Mouse (Mus musculus) c-Kit-positive CD71-negative TER-119-negative erythroid progenitor cells, embryonic 14.5 days (primary cell): ENCODE data around the gene Mapkapk3.

ENCODE experiments used
- DNase-seq: peaks from one replicate; pipeline ENCODE4 v3.0.0-alpha.2; 2013; ENCODE audit warnings: low read depth

Mapkapk3 gene

GRCm38 (mm10) chr9:107288711-107289110, 966 bp downstream of the Mapkapk3 start:
- no peak for DNase-seq

- no peak for DNase-seq
Measured at GRCm38 (mm10) chr9:107288105-107288650, 1.5 kb downstream of the Mapkapk3 start.

- DNase-seq: no peak
Measured at GRCm38 (mm10) chr9:107287294-107287693, 2.4 kb downstream of the Mapkapk3 start.

- no peak for DNase-seq
Measured at GRCm38 (mm10) chr9:107285009-107285408, 4.7 kb downstream of the Mapkapk3 start.

GRCm38 (mm10) chr9:107282951-107283350, 6.7 kb downstream of the Mapkapk3 start:
- DNase-seq: no peak

- no peak for DNase-seq
Measured at GRCm38 (mm10) chr9:107281241-107281987, 8.3 kb downstream of the Mapkapk3 start.

- no peak for DNase-seq
Measured at GRCm38 (mm10) chr9:107280322-107281027, 9.2 kb downstream of the Mapkapk3 start.

- DNase-seq: no peak
Measured at GRCm38 (mm10) chr9:107279378-107280321, 10.0 kb downstream of the Mapkapk3 start.

- no peak for DNase-seq
Measured at GRCm38 (mm10) chr9:107278527-107279377, 10.9 kb downstream of the Mapkapk3 start.

- DNase-seq: no peak
Measured at GRCm38 (mm10) chr9:107278126-107278525, 11.6 kb downstream of the Mapkapk3 start.

- no peak for DNase-seq
Measured at GRCm38 (mm10) chr9:107277603-107278002, 12.1 kb downstream of the Mapkapk3 start.

- no peak for DNase-seq
Measured at GRCm38 (mm10) chr9:107275710-107276109, 14.0 kb downstream of the Mapkapk3 start.

GRCm38 (mm10) chr9:107274751-107275150, 14.9 kb downstream of the Mapkapk3 start:
- DNase-seq: no peak

GRCm38 (mm10) chr9:107273184-107273583, 16.5 kb downstream of the Mapkapk3 start:
- DNase-seq: no peak

- DNase-seq: no peak
Measured at GRCm38 (mm10) chr9:107272284-107272683, 17.4 kb downstream of the Mapkapk3 start.

- DNase-seq: no peak
Measured at GRCm38 (mm10) chr9:107271177-107271938, 18.3 kb downstream of the Mapkapk3 start.

GRCm38 (mm10) chr9:107269772-107270171, 19.9 kb downstream of the Mapkapk3 start:
- no peak for DNase-seq

GRCm38 (mm10) chr9:107267721-107268402, 21.8 kb downstream of the Mapkapk3 start:
- no peak for DNase-seq

GRCm38 (mm10) chr9:107267028-107267427, 22.6 kb downstream of the Mapkapk3 start:
- no peak for DNase-seq

- no peak for DNase-seq
Measured at GRCm38 (mm10) chr9:107264731-107265130, 24.9 kb downstream of the Mapkapk3 start.
